ENCODE assay signal across 9 mouse cellular contexts in genomic region chr9:53301801-53302311, GRCm38 (mm10). TPM values are rescaled to one million over a fixed set of nuclear protein-coding genes. Genes with fewer than 3 reads are reported as not detected.
A peak's percentile ranks its signal among the peaks of the same experiment; 100 is the strongest.
DNase-seq lines count a peak whose midpoint lies in the region; ATAC-seq and TF ChIP-seq lines count a peak whose summit lies in the region.
"Had no signal": no experiment of that assay in that cellular context is flagged by ENCODE, and none has a peak within 500 bp of the region (broad histone marks: within the 10 kb centered on the region; RNA-seq: fewer than 3 reads in every experiment).

No protein-coding gene starts in this region.

- no peaks in the 10 kb centered on the region for H3K9me3 ChIP-seq in heart, embryonic 10.5 days
- H3K9me3 ChIP-seq in ES-E14 (ENCODE audit: control insufficient read depth, insufficient read depth, low read depth, low read length) = no peaks in the 10 kb centered on the region
- no peaks in the 10 kb centered on the region for H3K9me3 ChIP-seq in embryonic facial prominence, embryonic 14.5 days (ENCODE audit: control insufficient read depth, low read length)
- no peaks in the 10 kb centered on the region for H3K9me3 ChIP-seq in lung, postnatal 0 days (ENCODE audit: low read length)
- no peaks in the 10 kb centered on the region for H3K9me3 ChIP-seq in stomach, embryonic 15.5 days
- H3K9me3 ChIP-seq: G1E had no signal

- no peaks in the 10 kb centered on the region for H3K36me3 ChIP-seq in heart, embryonic 10.5 days
- no peaks in the 10 kb centered on the region for H3K36me3 ChIP-seq in ES-E14 (ENCODE audit: control insufficient read depth, insufficient read depth, low read length, poor library complexity, severe bottlenecking)
- H3K36me3 ChIP-seq in embryonic facial prominence, embryonic 14.5 days (ENCODE audit: control insufficient read depth, insufficient read depth, low read length) = no peaks in the 10 kb centered on the region
- no peaks in the 10 kb centered on the region for H3K36me3 ChIP-seq in lung, postnatal 0 days (ENCODE audit: insufficient read depth, low read length)
- H3K36me3 ChIP-seq in stomach, embryonic 15.5 days = no peaks in the 10 kb centered on the region
- H3K36me3 ChIP-seq: G1E had no signal

- intact Hi-C loops in heart, postnatal 25 days (cut with DNase I) = no loop called here

- peak overlapping the region; percentile 80 for H3K4me2 ChIP-seq in embryonic facial prominence, embryonic 14.5 days (ENCODE audit: low read depth, low read length)
- peak overlapping the region; percentile 66 for H3K4me2 ChIP-seq in lung, postnatal 0 days (replicated peaks; ENCODE audit: low read depth, low read length)
- H3K4me2 ChIP-seq in stomach, embryonic 15.5 days = peak overlapping the region; percentile 72

- peak; percentile 81 for ATAC-seq in embryonic facial prominence, embryonic 14.5 days (ENCODE audit: low read depth)
- peak; percentile 85 for ATAC-seq in lung, postnatal 0 days
- ATAC-seq in stomach, embryonic 15.5 days (ENCODE audit: insufficient read depth, low FRiP score, low read depth) = peak; percentile 84
- ATAC-seq in activated CD4-positive, CD25-positive, alpha-beta regulatory T cell, adult 4 months = no peak

- 3% methylated on average over 19 of the region's 19 CpGs for WGBS in heart, embryonic 10.5 days
- WGBS in embryonic facial prominence, embryonic 14.5 days = under 1% methylated on average over 14 of the region's 19 CpGs
- 4% methylated on average over 19 of the region's 19 CpGs for WGBS in lung, postnatal 0 days
- WGBS in stomach, embryonic 15.5 days = 4% methylated on average over 19 of the region's 19 CpGs

- no peak overlapping the region for H3K9ac ChIP-seq in ES-E14 (ENCODE audit: insufficient read depth, low read depth, low read length, poor library complexity, severe bottlenecking)
- H3K9ac ChIP-seq in embryonic facial prominence, embryonic 14.5 days (ENCODE audit: low read depth, low read length) = peak overlapping the region; percentile 51
- peak overlapping the region; percentile 41 for H3K9ac ChIP-seq in lung, postnatal 0 days (replicated peaks; ENCODE audit: low read depth)
- no peak overlapping the region for H3K9ac ChIP-seq in stomach, embryonic 15.5 days

- peaks cover 6% of the 10 kb centered on the region for H3K4me1 ChIP-seq in heart, embryonic 10.5 days
- peaks cover 0 to 2% of the 10 kb centered on the region in 2 experiments; a peak in 1 of 4 replicates for H3K4me1 ChIP-seq in ES-E14 (ENCODE audit: control insufficient read depth in 2 of 2, insufficient read depth in 2 of 2, low read length in 2 of 2, poor library complexity in 1 of 2)
- peaks cover 6% of the 10 kb centered on the region for H3K4me1 ChIP-seq in embryonic facial prominence, embryonic 14.5 days (ENCODE audit: control insufficient read depth, insufficient read depth, low read length)
- H3K4me1 ChIP-seq in lung, postnatal 0 days (ENCODE audit: insufficient read depth, low read depth, low read length) = no peaks in the 10 kb centered on the region
- H3K4me1 ChIP-seq in stomach, embryonic 15.5 days = 0 out of 2 replicates have a peak, but pooled peaks cover 6% of the 10 kb centered on the region

- H3K27me3 ChIP-seq in heart, embryonic 10.5 days (ENCODE audit: insufficient read depth, poor library complexity, severe bottlenecking) = peaks cover 17% of the 10 kb centered on the region
- H3K27me3 ChIP-seq in embryonic facial prominence, embryonic 14.5 days (replicated peaks; ENCODE audit: control insufficient read depth, insufficient read depth, low read length) = peaks cover 15% of the 10 kb centered on the region; the same call in 1 of the 2 replicates
- H3K27me3 ChIP-seq in lung, postnatal 0 days (replicated peaks; ENCODE audit: insufficient read depth, low read length) = no peaks in the 10 kb centered on the region
- no peaks in the 10 kb centered on the region for H3K27me3 ChIP-seq in stomach, embryonic 15.5 days (replicated peaks)

- in situ Hi-C loops in ES-E14 (cut with MboI; ENCODE audit: low sequenced_read_pairs in 2 of 2, unreplicated experiment in 2 of 2) = no loop called here

- peak overlapping the region; percentile 58 for H3K4me3 ChIP-seq in heart, embryonic 10.5 days
- peak overlapping the region; percentile 27 to 53 for H3K4me3 ChIP-seq in ES-E14 (ENCODE audit: insufficient read depth in 1 of 2, low read depth in 1 of 2, low read length in 2 of 2, poor library complexity in 1 of 2, severe bottlenecking in 1 of 2)
- peak overlapping the region; percentile 40 for H3K4me3 ChIP-seq in embryonic facial prominence, embryonic 14.5 days (ENCODE audit: low read depth, low read length)
- H3K4me3 ChIP-seq in lung, postnatal 0 days (ENCODE audit: low read depth, low read length) = peak overlapping the region; percentile 43
- peak overlapping the region; percentile 44 for H3K4me3 ChIP-seq in stomach, embryonic 15.5 days (replicated peaks)

- DNase-seq in heart, embryonic 10.5 days (ENCODE audit: low spot score) = no peak
- DNase-seq in heart, postnatal 25 days (ENCODE audit: low spot score) = no peak
- peak; percentile 21 for DNase-seq in ES-E14 (ENCODE audit: low read depth, low spot score)
- DNase-seq in embryonic facial prominence, embryonic 14.5 days (ENCODE audit: low spot score) = peak; percentile 33
- peak; percentile 5 to 28 for DNase-seq in kidney, adult 8-10 months
- peak; percentile 87 for DNase-seq in lung, postnatal 0 days (ENCODE audit: low spot score)

- H3K27ac ChIP-seq in heart, embryonic 10.5 days = no peak overlapping the region
- no peak overlapping the region for H3K27ac ChIP-seq in ES-E14 (ENCODE audit: insufficient read depth, low read depth, low read length, poor library complexity, severe bottlenecking)
- H3K27ac ChIP-seq in embryonic facial prominence, embryonic 14.5 days (replicated peaks; ENCODE audit: low read depth, low read length) = no peak overlapping the region; the same call in 1 of the 2 replicates
- peak overlapping the region; percentile 89 for H3K27ac ChIP-seq in lung, postnatal 0 days (ENCODE audit: low read length)
- H3K27ac ChIP-seq in stomach, embryonic 15.5 days = peak overlapping the region; percentile 91

- TF ChIP-seq EP300 in lung, postnatal 0 days (IDR thresholded peaks at IDR 0.05) = 0 out of 2 replicates have a peak, but pooled peaks have one; percentile 22

- no peak for TF ChIP-seq CTCF in lung, postnatal 0 days (IDR thresholded peaks at IDR 0.05)

TF ChIP-seq in ES-E14, 5 proteins besides CTCF, POLR2A, EP300 and RAD21:
- TF ChIP-seq CHD2 (IDR thresholded peaks at IDR 0.05; ENCODE audit: low read depth, low read length) (no peak), MAFK (IDR thresholded peaks at IDR 0.05; ENCODE audit: insufficient read depth, low read depth, low read length) (no peak)
TF ChIP-seq in ES-E14: peak in this region for 0.

RNA-seq across cellular contexts. Expression of gene Exph5, which starts 0.4 kb away (rescaled TPM):
- 0.31 and 0.65 TPM in 2 replicates for polyA plus RNA-seq in heart, embryonic 10.5 days (2016; fragmentation: Nextera tagmentation; extraction: Ambion mirVana)
- total RNA-seq in heart, postnatal 25 days (2021) = under 1 TPM; 0.23 to 0.36 TPM
- total RNA-seq in ES-E14 (2012; rRNA removed) = 0.21 and 0.27 TPM in 2 replicates
- 1.4 and 1.7 TPM in 2 replicates for polyA plus RNA-seq in embryonic facial prominence, embryonic 14.5 days (2014; fragmentation: Nextera tagmentation; extraction: Ambion mirVana)
- 7.2 and 8.1 TPM in 2 replicates for polyA plus RNA-seq in lung, postnatal 0 days (2015; fragmentation: Nextera tagmentation; extraction: Ambion mirVana)
- 7.6 TPM in 2 replicates for polyA plus RNA-seq in stomach, embryonic 15.5 days (2015; fragmentation: Nextera tagmentation; extraction: Ambion mirVana)
- under 1 TPM; 0.17 to 0.37 TPM for polyA plus RNA-seq in activated CD4-positive, CD25-positive, alpha-beta regulatory T cell, adult 4 months (2017; shearing (Covaris generic))
- polyA plus RNA-seq: G1E had no signal

RNA-seq across cellular contexts. Expression of gene Ddx10, which starts 54.0 kb away (rescaled TPM):
- 23.2 and 25.5 TPM in 2 replicates for polyA plus RNA-seq in heart, embryonic 10.5 days (2016; fragmentation: Nextera tagmentation; extraction: Ambion mirVana)
- 1 to 10 TPM; 8.9 to 9.7 TPM for total RNA-seq in heart, postnatal 25 days (2021)
- 32.0 and 46.7 TPM in 2 replicates for total RNA-seq in ES-E14 (2012; rRNA removed)
- polyA plus RNA-seq in embryonic facial prominence, embryonic 14.5 days (2014; fragmentation: Nextera tagmentation; extraction: Ambion mirVana) = 24.6 and 25.8 TPM in 2 replicates
- polyA plus RNA-seq in lung, postnatal 0 days (2015; fragmentation: Nextera tagmentation; extraction: Ambion mirVana) = 14.2 and 16.5 TPM in 2 replicates
- 24.2 and 26.9 TPM in 2 replicates for polyA plus RNA-seq in stomach, embryonic 15.5 days (2015; fragmentation: Nextera tagmentation; extraction: Ambion mirVana)
- 10 to 100 TPM; 48.0 to 52.7 TPM for polyA plus RNA-seq in activated CD4-positive, CD25-positive, alpha-beta regulatory T cell, adult 4 months (2017; shearing (Covaris generic))

Comparison
In these comparisons a context has a peak if more than half of its experiments do, and no peak if none do; other contexts are left out.
1. DNase-seq: peak in ES-E14 (single experiment), embryonic facial prominence, embryonic 14.5 days (single experiment), kidney, adult 8-10 months (2 of 2) and lung, postnatal 0 days (single experiment); none in heart, embryonic 10.5 days (single experiment) and heart, postnatal 25 days (single experiment).
2. H3K27ac ChIP-seq: peak in lung, postnatal 0 days (single experiment) and stomach, embryonic 15.5 days (single experiment); none in heart, embryonic 10.5 days (single experiment), ES-E14 (single experiment) and embryonic facial prominence, embryonic 14.5 days (single experiment).
3. H3K9ac ChIP-seq: peak in embryonic facial prominence, embryonic 14.5 days (single experiment) and lung, postnatal 0 days (single experiment); none in ES-E14 (single experiment) and stomach, embryonic 15.5 days (single experiment).
4. Peak in every context shown above with its lines, with median percentiles within 50 percentile points of each other: H3K4me3 ChIP-seq and H3K4me2 ChIP-seq.